Mouse (Mus musculus) hindbrain, embryonic 16.5 days (tissue): ENCODE data around the gene Vamp2. TPM values are rescaled to one million over a fixed set of nuclear protein-coding genes. Genes with fewer than 3 reads are reported as not detected.

Experiments
- ATAC-seq: fragments of 200-750 bp; cut with Nextera tagmentation; 2 replicates; pipeline ENCODE4 v1.8.0; 2017; ENCODE audit warnings: moderate TSS enrichment, moderate library complexity
- H3K27ac ChIP-seq: fragments of 300-500 bp; sonication (generic); 2 replicates; pipeline ENCODE4 v1.5.1; 2014; ENCODE audit warnings: low read depth, mild to moderate bottlenecking, control low read depth, low read length, moderate library complexity
- H3K27me3 ChIP-seq: fragments of 300-500 bp; sonication (generic); replicated peaks from 2 replicates; pipeline ENCODE4 v1.6.1; 2014; ENCODE audit warnings: low read length; ENCODE audit not compliant: control insufficient read depth, insufficient read depth
- H3K36me3 ChIP-seq: fragments of 300-500 bp; sonication (generic); 2 replicates; pipeline ENCODE4 v1.6.1; 2014; ENCODE audit warnings: mild to moderate bottlenecking, low read length, moderate library complexity, mixed read lengths; ENCODE audit not compliant: control insufficient read depth, insufficient read depth
- H3K4me1 ChIP-seq: fragments of 300-500 bp; sonication (generic); 2 replicates; pipeline ENCODE4 v1.6.1; 2014; ENCODE audit warnings: low read depth, low read length; ENCODE audit not compliant: control insufficient read depth, insufficient read depth
- H3K4me2 ChIP-seq: fragments of 300-500 bp; sonication (generic); 2 replicates; pipeline ENCODE4 v1.6.1; 2014; ENCODE audit warnings: mild to moderate bottlenecking, low read length, control low read depth, moderate library complexity
- H3K4me3 ChIP-seq: fragments of 300-500 bp; sonication (generic); 2 replicates; pipeline ENCODE4 v1.5.1; 2014; ENCODE audit warnings: mild to moderate bottlenecking, low read length, control low read depth, moderate library complexity
- H3K9ac ChIP-seq: fragments of 300-500 bp; sonication (generic); 2 replicates; pipeline ENCODE4 v1.6.1; 2014; ENCODE audit warnings: low read depth, mild to moderate bottlenecking, control low read depth, low read length, moderate library complexity
- H3K9me3 ChIP-seq: fragments of 300-500 bp; sonication (generic); 2 replicates; pipeline ENCODE4 v1.6.1; 2014; ENCODE audit warnings: mild to moderate bottlenecking, low read length, moderate library complexity; ENCODE audit not compliant: control insufficient read depth
- whole genome bisulfite sequencing: fragments of 180-500 bp; shearing (Covaris S2); extraction: QIAGEN DNeasy Blood & Tissue Kit; methylation state at CpG from one replicate; pipeline ENCODE4 v1.1.7; 2014; 5-methylcytosine and 5-hydroxymethylcytosine counted together
- polyA plus RNA-seq: library from polyadenylated mRNA; unstranded; fragments of >200 nt; fragmentation: Nextera tagmentation; extraction: Ambion mirVana; gene quantifications from 2 replicates; pipeline ENCODE4 v1.2.1, GENCODE M21; 2015

The Vamp2 gene
- polyA plus RNA-seq, 1 experiment from 2014 or later = 402 TPM

GRCm38 (mm10) chr11:69095511-69096231 is 7.4 kb downstream of the Vamp2 start:
- peaks cover 51% of the 10 kb centered on the region for H3K4me1 ChIP-seq
- no peaks in the 10 kb centered on the region for H3K27me3 ChIP-seq
- H3K4me2 ChIP-seq = peak overlapping the region; percentile 79
- ATAC-seq = no peak
- H3K36me3 ChIP-seq = peaks cover 3% of the 10 kb centered on the region; the same call in 1 of the 2 replicates
- H3K9me3 ChIP-seq = no peaks in the 10 kb centered on the region
- H3K27ac ChIP-seq = peak overlapping the region; percentile 78
- peak overlapping the region; percentile 42 for H3K4me3 ChIP-seq
- peak overlapping the region; percentile 56 for H3K9ac ChIP-seq
- 4% methylated on average over 27 of the region's 27 CpGs for WGBS

- peak overlapping the region; percentile 93 for H3K4me2 ChIP-seq
- H3K4me3 ChIP-seq = peak overlapping the region; percentile 42
- H3K9me3 ChIP-seq = no peaks in the 10 kb centered on the region
- H3K36me3 ChIP-seq = peaks cover 8% of the 10 kb centered on the region; the same call in 1 of the 2 replicates
- no peaks in the 10 kb centered on the region for H3K27me3 ChIP-seq
- H3K4me1 ChIP-seq = peaks cover 47% of the 10 kb centered on the region
- 15% methylated on average over 9 of the region's 9 CpGs for WGBS
- ATAC-seq = no peak
- peak overlapping the region; percentile 78 for H3K27ac ChIP-seq
- H3K9ac ChIP-seq = peak overlapping the region; percentile 54
Observed at GRCm38 (mm10) chr11:69096360-69096986, 8.2 kb downstream of the Vamp2 start.

GRCm38 (mm10) chr11:69096987-69097900 is 9.0 kb downstream of the Vamp2 start:
- Histone ChIP-seq H3K36me3 (peaks cover 11% of the 10 kb centered on the region), H3K27ac (peak overlapping the region; percentile 73), H3K9ac (peak overlapping the region; percentile 54), H3K9me3 (no peaks in the 10 kb centered on the region), H3K27me3 (no peaks in the 10 kb centered on the region), H3K4me1 (peaks cover 45% of the 10 kb centered on the region), H3K4me2 (peak overlapping the region; percentile 93), H3K4me3 (peak overlapping the region; percentile 36)
- ATAC-seq = no peak
- 2% methylated on average over 29 of the region's 29 CpGs for WGBS

GRCm38 (mm10) chr11:69098039-69098761 is 9.9 kb downstream of the Vamp2 start:
- no peak for ATAC-seq
- 22% methylated on average over 8 of the region's 8 CpGs for WGBS
- Histone ChIP-seq H3K9me3 (no peaks in the 10 kb centered on the region), H3K4me1 (peaks cover 45% of the 10 kb centered on the region), H3K27me3 (no peaks in the 10 kb centered on the region), H3K9ac (peak overlapping the region; percentile 73), H3K36me3 (peaks cover 16% of the 10 kb centered on the region), H3K4me3 (peak overlapping the region; percentile 57), H3K4me2 (peak overlapping the region; percentile 93), H3K27ac (peak overlapping the region; percentile 81)

GRCm38 (mm10) chr11:69098762-69099091 is 10.4 kb downstream of the Vamp2 start:
- no peaks in the 10 kb centered on the region for H3K27me3 ChIP-seq

GRCm38 (mm10) chr11:69099177-69099914 is 11.1 kb downstream of the Vamp2 start:
- WGBS = under 1% methylated on average over 22 of the region's 22 CpGs
- ATAC-seq = no peak
- peak overlapping the region; percentile 57 for H3K4me3 ChIP-seq
- H3K36me3 ChIP-seq = peaks cover 27% of the 10 kb centered on the region
- peaks cover 44% of the 10 kb centered on the region for H3K4me1 ChIP-seq
- H3K27me3 ChIP-seq = no peaks in the 10 kb centered on the region
- no peaks in the 10 kb centered on the region for H3K9me3 ChIP-seq
- H3K27ac ChIP-seq = peak overlapping the region; percentile 81
- peak overlapping the region; percentile 93 for H3K4me2 ChIP-seq
- peak overlapping the region; percentile 73 for H3K9ac ChIP-seq

More at GRCm38 (mm10) chr11:69098762-69099091, 10.4 kb downstream of the Vamp2 start:
- peaks cover 45% of the 10 kb centered on the region for H3K4me1 ChIP-seq
- H3K4me2 ChIP-seq = peak overlapping the region; percentile 93
- peak; percentile 1; the same call in 1 of the 2 replicates for ATAC-seq
- H3K36me3 ChIP-seq = peaks cover 21% of the 10 kb centered on the region
- no peaks in the 10 kb centered on the region for H3K9me3 ChIP-seq
- peak overlapping the region; percentile 81 for H3K27ac ChIP-seq
- peak overlapping the region; percentile 73 for H3K9ac ChIP-seq
- 0% methylated on average over 18 of the region's 19 CpGs for WGBS
- peak overlapping the region; percentile 57 for H3K4me3 ChIP-seq

- H3K4me3 ChIP-seq = peak overlapping the region; percentile 57
- no peaks in the 10 kb centered on the region for H3K27me3 ChIP-seq
- peaks cover 41% of the 10 kb centered on the region for H3K4me1 ChIP-seq
- H3K4me2 ChIP-seq = peak overlapping the region; percentile 93
- H3K9me3 ChIP-seq = no peaks in the 10 kb centered on the region
- peaks cover 27% of the 10 kb centered on the region for H3K36me3 ChIP-seq
- 1% methylated on average over 23 of the region's 23 CpGs for WGBS
- ATAC-seq = peak; percentile 21
- peak overlapping the region; percentile 81 for H3K27ac ChIP-seq
- peak overlapping the region; percentile 73 for H3K9ac ChIP-seq
Observed at GRCm38 (mm10) chr11:69099915-69100345, 11.6 kb downstream of the Vamp2 start.
